Mouse (Mus musculus): ENCODE measurements at regions not wholly inside any gene's neighbourhood (a gene's known extent, or its start where the extent isn't known, plus 50 kb on each side); places are given as distances from the start of the nearest gene placed in this dataset.
A peak's percentile ranks its signal among the peaks of the same experiment; 100 is the strongest.

DNA sequence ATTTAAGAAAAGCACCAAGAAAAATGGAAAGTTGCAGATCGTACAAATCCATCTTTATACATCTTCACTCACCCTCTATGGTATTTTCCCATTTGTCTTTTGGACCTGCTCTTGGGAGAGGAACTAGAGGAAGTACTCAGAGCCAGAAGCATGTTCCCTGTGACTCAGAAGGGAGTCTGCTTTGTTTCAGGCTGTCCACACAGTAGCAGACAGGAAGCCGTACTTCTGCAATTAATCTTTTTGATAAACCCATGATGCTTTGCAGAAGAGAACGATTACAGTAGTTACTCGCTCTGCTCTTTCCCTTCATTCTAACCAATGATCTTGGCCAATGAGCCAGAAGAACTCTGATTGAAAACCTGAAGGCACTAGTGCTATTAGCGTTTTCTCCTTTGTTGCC is 92.8 kb upstream of the Robo2 start:
- no peak overlapping the region for H3K4me3 ChIP-seq
- no peak for DNase-seq (ENCODE audit: extremely low spot score in 1 of 2, low spot score in 2 of 2)
- TF ChIP-seq CTCF (IDR thresholded peaks at IDR 0.05): no peak
- intact Hi-C loops (cut with DNase I): no loop called here
- H3K27ac ChIP-seq: no peak overlapping the region

DNA sequence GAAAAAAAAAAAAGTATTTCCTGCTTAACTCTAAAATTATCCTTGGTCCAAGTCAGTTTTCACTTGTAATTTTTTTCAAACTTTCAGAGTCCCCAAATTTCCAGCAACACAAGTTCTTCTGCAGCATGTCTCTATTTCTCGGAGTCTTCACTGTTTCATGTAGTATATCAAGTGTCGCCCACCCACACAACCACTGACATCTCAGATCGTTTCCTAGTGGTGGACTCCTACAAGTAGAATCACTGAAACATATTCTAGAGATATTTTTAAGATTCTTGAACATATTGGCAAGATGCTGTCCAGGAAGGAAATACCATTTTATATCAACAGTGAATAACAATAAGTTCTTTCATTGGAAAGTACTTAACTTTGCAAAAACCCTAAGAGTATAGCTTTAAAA is 89.1 kb upstream of the Robo2 start:
- DNase-seq (ENCODE audit: extremely low spot score in 1 of 2, low spot score in 2 of 2): no peak
- no peak; the same call in 1 of the 2 replicates for TF ChIP-seq CTCF (IDR thresholded peaks at IDR 0.05)
- Histone ChIP-seq H3K4me3 (no peak overlapping the region), H3K27ac (no peak overlapping the region)
- intact Hi-C loops (cut with DNase I): no loop called here

DNA sequence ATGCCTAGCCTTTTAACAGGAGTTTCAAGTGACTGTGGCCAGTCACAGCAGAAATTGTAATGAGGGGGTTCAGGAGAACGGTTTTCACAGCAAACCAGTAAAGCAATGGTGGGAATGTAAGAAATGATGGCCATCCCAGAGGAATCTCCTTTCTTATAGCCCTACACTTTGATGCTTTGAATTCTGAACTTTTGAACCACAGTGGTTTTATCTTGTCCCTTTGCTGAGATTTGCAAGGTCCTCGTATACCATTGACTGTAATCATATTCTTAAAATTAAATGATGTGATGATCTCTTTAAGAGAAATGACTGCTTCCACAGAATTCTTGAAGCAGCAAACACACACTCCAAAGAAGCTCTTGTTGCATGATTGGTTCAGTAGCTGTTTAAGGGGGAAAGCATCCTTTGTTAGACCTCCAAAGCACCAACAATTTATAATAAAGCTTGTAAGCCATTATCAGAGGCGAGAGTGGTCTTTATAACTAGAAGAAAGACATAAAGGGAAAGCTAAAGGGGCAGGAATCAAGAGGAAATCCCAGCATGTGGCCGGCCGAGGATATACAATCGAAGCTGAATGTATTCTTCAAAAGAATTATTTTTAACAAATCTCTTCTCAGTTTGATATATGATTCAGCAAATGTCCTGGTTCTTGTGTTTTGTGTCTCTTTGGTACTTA is 56.3 kb upstream of the Robo2 start:
- H3K4me3 ChIP-seq: no peak overlapping the region
- no peak for DNase-seq (ENCODE audit: extremely low spot score in 1 of 2, low spot score in 2 of 2)
- intact Hi-C loops (cut with DNase I): no loop called here
- no peak for TF ChIP-seq CTCF (IDR thresholded peaks at IDR 0.05)
- no peak overlapping the region for H3K27ac ChIP-seq

DNA sequence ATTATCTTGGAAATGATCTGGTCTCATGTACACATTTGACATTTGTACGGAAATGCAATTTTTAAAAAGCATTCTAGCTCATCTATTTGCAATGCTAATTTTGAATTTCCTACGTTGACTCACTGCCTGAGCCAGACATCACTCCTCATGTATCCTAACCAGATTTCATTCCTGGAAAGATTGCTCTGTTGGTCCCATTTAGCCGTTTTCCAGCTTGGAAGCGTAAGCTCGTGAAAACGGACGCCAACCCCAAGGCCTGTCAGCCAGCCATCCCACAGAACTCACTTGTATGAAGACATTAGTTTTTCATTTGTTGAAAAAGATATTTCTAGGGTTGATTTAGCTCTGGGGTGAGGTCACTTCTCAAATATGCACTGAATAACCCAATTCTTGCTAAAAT is 55.5 kb upstream of the Robo2 start:
- Histone ChIP-seq H3K27ac (no peak overlapping the region), H3K4me3 (no peak overlapping the region)
- TF ChIP-seq CTCF (IDR thresholded peaks at IDR 0.05): no peak
- DNase-seq (ENCODE audit: extremely low spot score in 1 of 2, low spot score in 2 of 2): peak in 1 of 2 experiments; percentile 14
- intact Hi-C loops (cut with DNase I): no loop called here

DNA sequence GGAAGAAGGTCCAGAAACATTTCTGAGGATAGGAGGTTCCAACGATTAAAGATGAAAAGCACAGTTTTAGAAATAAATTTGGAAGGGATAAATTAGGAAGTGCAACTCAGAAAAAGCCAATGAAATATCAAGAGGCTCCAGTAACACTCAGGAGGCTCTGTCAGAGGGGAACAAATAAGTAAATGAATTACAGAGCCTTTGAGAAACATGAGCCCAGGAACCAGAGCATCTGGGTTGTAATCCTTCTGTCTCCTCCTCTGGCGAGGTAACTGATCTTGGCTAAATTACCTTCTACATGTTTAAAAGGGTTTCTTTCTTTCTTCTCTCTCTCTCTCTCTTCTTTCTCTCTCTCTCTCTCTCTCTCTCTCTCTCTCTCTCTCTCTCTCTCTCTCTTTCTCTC is 53.2 kb upstream of the Robo2 start:
- no peak for TF ChIP-seq CTCF (IDR thresholded peaks at IDR 0.05)
- DNase-seq (ENCODE audit: extremely low spot score in 1 of 2, low spot score in 2 of 2): no peak
- H3K4me3 ChIP-seq: no peak overlapping the region
- intact Hi-C loops (cut with DNase I): no loop called here
- no peak overlapping the region for H3K27ac ChIP-seq

DNA sequence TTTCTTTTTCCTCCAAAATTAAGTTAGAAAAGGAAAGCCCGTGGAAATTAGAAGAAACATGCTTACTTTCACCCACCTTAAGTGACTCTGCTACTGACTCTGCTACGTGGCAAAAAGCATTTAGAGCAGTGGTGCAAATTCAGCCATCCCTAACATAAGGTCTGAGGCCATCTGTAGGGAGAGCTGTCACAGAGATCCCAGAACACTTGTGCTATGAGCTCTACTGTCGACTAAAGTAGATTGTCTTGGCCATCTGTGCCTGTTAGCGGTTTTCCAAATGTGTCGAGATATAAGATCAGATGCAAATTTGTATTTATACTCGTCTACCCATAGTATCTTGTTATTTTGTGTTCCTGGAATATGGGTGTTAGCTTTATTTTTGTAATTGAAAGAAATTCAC is 52.7 kb upstream of the Robo2 start:
- TF ChIP-seq CTCF (IDR thresholded peaks at IDR 0.05): no peak
- Histone ChIP-seq H3K27ac (no peak overlapping the region), H3K4me3 (no peak overlapping the region)
- intact Hi-C loops (cut with DNase I): no loop called here
- no peak for DNase-seq (ENCODE audit: extremely low spot score in 1 of 2, low spot score in 2 of 2)

DNA sequence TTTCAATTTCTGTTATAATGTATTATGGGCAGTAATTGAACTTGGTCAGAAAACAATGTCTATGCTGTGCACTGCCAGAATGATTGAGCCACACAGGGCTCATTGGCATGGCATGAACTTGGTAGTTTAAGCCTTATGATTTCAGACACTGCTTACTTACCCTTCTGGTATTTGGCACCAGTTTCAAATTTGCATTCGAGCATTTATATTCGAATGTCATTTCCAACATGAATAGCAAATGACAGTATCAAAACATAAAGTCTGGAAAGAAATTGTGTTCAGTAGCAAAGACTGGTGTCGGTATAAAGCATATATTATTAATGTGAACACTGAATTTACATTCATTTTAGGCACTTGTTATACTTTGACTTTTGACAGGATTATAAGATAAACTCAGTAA is 50.8 kb upstream of the Robo2 start:
- no peak for TF ChIP-seq CTCF (IDR thresholded peaks at IDR 0.05)
- no peak for DNase-seq (ENCODE audit: extremely low spot score in 1 of 2, low spot score in 2 of 2)
- H3K4me3 ChIP-seq: no peak overlapping the region
- no peak overlapping the region for H3K27ac ChIP-seq
- intact Hi-C loops (cut with DNase I): no loop called here

All from left cerebral cortex, adult 2 months (tissue).